Mouse (Mus musculus): ENCODE results near the gene Ctf1.

Gene Ctf1

GRCm38 (mm10) chr7:127766851-127767609, 54.5 kb downstream of the Ctf1 start:
- Histone ChIP-seq H3K36me3 (ENCODE audit: insufficient read depth, low read length) (peaks cover 60% of the 10 kb centered on the region), H3K4me1 (replicated peaks; ENCODE audit: low read depth, low read length) (peaks cover 60% of the 10 kb centered on the region)
- no peak for TF ChIP-seq CTCF (conservative IDR thresholded peaks at IDR 0.05; ENCODE audit: low read length)
- TF ChIP-seq NANOG (IDR thresholded peaks at IDR 0.05; ENCODE audit: borderline replicate concordance, low read length) = no peak
- TF ChIP-seq POU5F1 (IDR thresholded peaks at IDR 0.05; ENCODE audit: borderline replicate concordance, low read length) = no peak

More at GRCm38 (mm10) chr7:127766851-127767609, 54.5 kb downstream of the Ctf1 start:
- Histone ChIP-seq H3K27me3 (ENCODE audit: insufficient read depth, low read length) (no peaks in the 10 kb centered on the region), H3K4me3 (replicated peaks; ENCODE audit: low read length) (peak overlapping the region; percentile 65), H3K9me3 (ENCODE audit: low read length) (no peaks in the 10 kb centered on the region)

Data from E14TG2a.4 (cell line).